Mouse (Mus musculus) CH12.LX (cell line): ENCODE measurements around the gene Chst15. TPM values are rescaled to one million over a fixed set of nuclear protein-coding genes. Genes with fewer than 3 reads are reported as not detected.

ENCODE experiments used
- DNase-seq: peaks from one replicate; pipeline ENCODE4 v3.0.0-alpha.2; 2013; ENCODE audit errors: extremely low read depth
- H3K27ac ChIP-seq: 2 replicates; pipeline ENCODE4 v1.5.1; 2012; ENCODE audit warnings: low read depth, mild to moderate bottlenecking, control low read depth, moderate library complexity; ENCODE audit not compliant: insufficient read depth
- H3K27me3 ChIP-seq: replicated peaks from 2 replicates; pipeline ENCODE3; 2012; ENCODE audit warnings: inconsistent platforms
- H3K36me3 ChIP-seq, 2 experiments: replicated peaks in 1 of 2; 2 replicates each; pipeline versions ENCODE3 to v1.6.1; 2012; ENCODE audit warnings: inconsistent platforms in 1 of 2, low read length in 1 of 2, mild to moderate bottlenecking in 1 of 2, mixed read lengths in 1 of 2, moderate library complexity in 1 of 2; ENCODE audit not compliant: control insufficient read depth in 1 of 2, insufficient read depth in 1 of 2
- H3K4me1 ChIP-seq, 2 experiments: 2 replicates each; pipeline ENCODE4 v1.6.1; 2012; ENCODE audit warnings: inconsistent platforms in 1 of 2, moderate library complexity in 1 of 2; ENCODE audit not compliant: insufficient read depth in 2 of 2, control insufficient read depth in 1 of 2
- H3K4me2 ChIP-seq: 2 replicates; pipeline ENCODE4 v1.6.1; 2012; ENCODE audit warnings: low read depth, mild to moderate bottlenecking, control low read depth; ENCODE audit not compliant: poor library complexity, insufficient read depth, severe bottlenecking
- H3K4me3 ChIP-seq, 3 experiments: fragments of 150-350 bp in 1 of 3; sonication (generic) in 1 of 3; replicated peaks in 1 of 3; 2 replicates each; pipeline versions ENCODE3 to v1.5.1; 2011 to 2012; ENCODE audit warnings: low read depth in 2 of 3, low read length in 2 of 3, mild to moderate bottlenecking in 2 of 3, moderate library complexity in 2 of 3, control low read depth in 1 of 3, improper control_type of control experiment in 1 of 3, inconsistent platforms in 1 of 3, mixed read lengths in 1 of 3; ENCODE audit not compliant: poor library complexity in 1 of 3
- H3K79me2 ChIP-seq: replicated peaks from 2 replicates; pipeline ENCODE4 v1.6.1; 2012; ENCODE audit warnings: mild to moderate bottlenecking, moderate library complexity; ENCODE audit not compliant: control insufficient read depth, poor library complexity, insufficient read depth, severe bottlenecking; ENCODE audit errors: extremely low read depth
- H3K9ac ChIP-seq: 2 replicates; pipeline ENCODE4 v1.6.1; 2012; ENCODE audit warnings: low read depth, mild to moderate bottlenecking, control low read depth, moderate library complexity; ENCODE audit not compliant: insufficient read depth
- H3K9me3 ChIP-seq: replicated peaks from 2 replicates; pipeline ENCODE3; 2012; ENCODE audit warnings: low read length, inconsistent platforms, mixed read lengths
- BHLHE40 ChIP-seq: IDR thresholded peaks from 2 replicates; pipeline ENCODE4 v1.6.1; 2011; ENCODE audit warnings: mild to moderate bottlenecking, low read depth, low read length, improper control_type of control experiment
- CHD2 ChIP-seq: IDR thresholded peaks from 2 replicates; pipeline ENCODE4 v1.6.1; 2011; ENCODE audit warnings: low read length, improper control_type of control experiment
- ELF1 ChIP-seq: IDR thresholded peaks from 2 replicates; pipeline ENCODE4 v1.6.1; 2014; ENCODE audit warnings: low read depth, mild to moderate bottlenecking, inconsistent platforms, low read length, improper control_type of control experiment
- EP300 ChIP-seq: IDR thresholded peaks from 2 replicates; pipeline ENCODE4 v1.6.1; 2011; ENCODE audit warnings: low read length, improper control_type of control experiment
- GABPA ChIP-seq: IDR thresholded peaks from 2 replicates; pipeline ENCODE4 v1.6.1; 2012; ENCODE audit warnings: low read depth, low read length, improper control_type of control experiment, inconsistent platforms; ENCODE audit not compliant: insufficient replicate concordance
- HCFC1 ChIP-seq: IDR thresholded peaks from 2 replicates; pipeline ENCODE4 v1.6.1; 2012; ENCODE audit warnings: low read depth, mild to moderate bottlenecking, inconsistent platforms, low read length, improper control_type of control experiment
- JUN ChIP-seq: IDR thresholded peaks from 2 replicates; pipeline ENCODE4 v1.6.1; 2011; ENCODE audit warnings: low read depth, mild to moderate bottlenecking, low read length, improper control_type of control experiment, moderate library complexity; ENCODE audit not compliant: insufficient read depth
- JUND ChIP-seq: conservative IDR thresholded peaks from 2 replicates; pipeline ENCODE4 v1.6.1; 2011; ENCODE audit warnings: low read depth, low read length, improper control_type of control experiment
- KAT2A ChIP-seq: IDR thresholded peaks from 2 replicates; pipeline ENCODE4 v1.6.1; 2012; ENCODE audit warnings: low read length, improper control_type of control experiment, inconsistent platforms; ENCODE audit not compliant: insufficient replicate concordance
- MAFK ChIP-seq: IDR thresholded peaks from 2 replicates; pipeline ENCODE4 v1.6.1; 2011; ENCODE audit warnings: low read length, improper control_type of control experiment; ENCODE audit not compliant: insufficient replicate concordance
- MEF2A ChIP-seq: IDR thresholded peaks from 2 replicates; pipeline ENCODE4 v1.6.1; 2014; ENCODE audit warnings: low read depth, mild to moderate bottlenecking, inconsistent platforms, low read length, improper control_type of control experiment, borderline replicate concordance
- NRF1 ChIP-seq: IDR thresholded peaks from 2 replicates; pipeline ENCODE4 v1.6.1; 2014; ENCODE audit warnings: low read depth, mild to moderate bottlenecking, inconsistent platforms, low read length, improper control_type of control experiment, moderate library complexity
- POLR2AphosphoS2 ChIP-seq: IDR thresholded peaks from 2 replicates; pipeline ENCODE4 v1.6.1; 2011; ENCODE audit warnings: low read depth, low read length, improper control_type of control experiment
- RAD21 ChIP-seq: IDR thresholded peaks from 2 replicates; pipeline ENCODE4 v1.6.1; 2011; ENCODE audit warnings: low read depth, mild to moderate bottlenecking, low read length, improper control_type of control experiment, moderate library complexity
- SIN3A ChIP-seq: IDR thresholded peaks from 2 replicates; pipeline ENCODE4 v1.6.1; 2012; ENCODE audit warnings: low read length, improper control_type of control experiment, inconsistent platforms
- TBP ChIP-seq: conservative IDR thresholded peaks from 2 replicates; pipeline ENCODE4 v1.6.1; 2011; ENCODE audit warnings: low read depth, low read length, improper control_type of control experiment
- ZNF384 ChIP-seq: IDR thresholded peaks from 2 replicates; pipeline ENCODE4 v1.6.1; 2012; ENCODE audit warnings: low read depth, low read length, improper control_type of control experiment, inconsistent platforms
- dilution Hi-C: fragments of 300-500 bp; cut with MboI; formaldehyde crosslinking; loops from 2 replicates; pipeline ENCODE4 v1.14.3; 2020; ENCODE audit warnings: low sequenced_read_pairs; ENCODE audit not compliant: extremely low pct_unique_long_range_greater_than_20kb, extremely low pct_ligation_motif_present
- in situ Hi-C: fragments of 300-500 bp; cut with MboI; formaldehyde crosslinking; loops from 3 replicates; pipeline ENCODE4 v1.14.3; 2019; ENCODE audit warnings: low sequenced_read_pairs, low pct_ligation_motif_present, low pct_unique_long_range_greater_than_20kb, mixed read lengths
- polyA plus RNA-seq: library from polyadenylated mRNA; unstranded; fragments of >175 nt; gene quantifications from 2 replicates; pipeline ENCODE4 v1.2.1, GENCODE M21; 2012; ENCODE audit warnings: low read depth; ENCODE audit not compliant: insufficient read length
- total RNA-seq, 2 experiments: library from RNA; depleted of rRNA; stranded (reverse); fragments of 300-350 nt in 1 of 2; fragments of >200 nt in 1 of 2; gene quantifications; 2 replicates each; pipeline ENCODE4 v1.2.3; 2012 to 2014

Chst15 gene
- total and polyA plus RNA-seq, 3 experiments = 0.42 to 0.81 (median 0.57) TPM

DNA sequence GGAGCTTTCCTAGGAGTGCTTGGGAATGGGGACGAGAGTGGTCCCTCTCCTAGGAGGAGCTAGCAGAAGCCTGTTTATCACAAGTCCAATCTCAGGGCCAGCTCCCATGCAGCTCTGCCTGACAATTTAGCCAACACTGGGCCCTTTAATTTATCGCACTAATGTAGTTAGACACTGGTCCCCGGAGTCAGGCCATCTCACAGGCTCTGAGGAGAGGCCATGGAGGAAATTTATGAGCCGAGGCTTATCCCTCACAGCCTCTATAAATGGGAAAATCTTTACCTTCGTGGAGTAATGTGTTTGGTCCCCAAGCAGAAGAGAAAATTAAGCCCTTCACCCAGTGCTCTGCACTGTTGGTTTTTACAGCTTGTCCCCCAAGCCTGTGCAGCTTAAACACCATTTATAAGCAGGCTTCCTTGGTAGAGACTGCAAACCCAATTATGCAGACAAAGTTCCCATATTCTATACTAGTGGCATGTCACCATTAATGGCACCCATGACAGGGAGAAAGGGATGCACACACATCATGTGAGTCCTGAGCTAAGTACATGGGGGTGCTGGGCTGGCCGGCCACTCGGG, 18.5 kb downstream of the Chst15 start:
- no peak overlapping the region for H3K4me3 ChIP-seq
- dilution Hi-C loops (no loop called here), in situ Hi-C loops (no loop called here)
- no peak overlapping the region for H3K9ac ChIP-seq
- no peak overlapping the region for H3K4me2 ChIP-seq
- H3K79me2 ChIP-seq = no peaks in the 10 kb centered on the region
- H3K4me1 ChIP-seq = peaks cover 0 to 3% of the 10 kb centered on the region in 2 experiments; a peak in 2 of 4 replicates
- H3K27ac ChIP-seq = no peak overlapping the region
- DNase-seq = no peak
- H3K36me3 ChIP-seq = no peaks in the 10 kb centered on the region
- peaks cover 4% of the 10 kb centered on the region for H3K9me3 ChIP-seq
- no peak for TF ChIP-seq MAFK
- TF ChIP-seq SIN3A = no peak
- no peak for TF ChIP-seq NRF1
- TF ChIP-seq POLR2AphosphoS2 = no peak
- TF ChIP-seq JUND = no peak
- no peak for TF ChIP-seq ELF1
- TF ChIP-seq GABPA = no peak
- TF ChIP-seq EP300 = no peak
- no peak for TF ChIP-seq MEF2A
- TF ChIP-seq TBP = no peak
- TF ChIP-seq RAD21 = no peak
- TF ChIP-seq KAT2A = no peak
- no peak for TF ChIP-seq HCFC1
- no peak for TF ChIP-seq BHLHE40
- H3K27me3 ChIP-seq = peaks cover 30% of the 10 kb centered on the region

DNA sequence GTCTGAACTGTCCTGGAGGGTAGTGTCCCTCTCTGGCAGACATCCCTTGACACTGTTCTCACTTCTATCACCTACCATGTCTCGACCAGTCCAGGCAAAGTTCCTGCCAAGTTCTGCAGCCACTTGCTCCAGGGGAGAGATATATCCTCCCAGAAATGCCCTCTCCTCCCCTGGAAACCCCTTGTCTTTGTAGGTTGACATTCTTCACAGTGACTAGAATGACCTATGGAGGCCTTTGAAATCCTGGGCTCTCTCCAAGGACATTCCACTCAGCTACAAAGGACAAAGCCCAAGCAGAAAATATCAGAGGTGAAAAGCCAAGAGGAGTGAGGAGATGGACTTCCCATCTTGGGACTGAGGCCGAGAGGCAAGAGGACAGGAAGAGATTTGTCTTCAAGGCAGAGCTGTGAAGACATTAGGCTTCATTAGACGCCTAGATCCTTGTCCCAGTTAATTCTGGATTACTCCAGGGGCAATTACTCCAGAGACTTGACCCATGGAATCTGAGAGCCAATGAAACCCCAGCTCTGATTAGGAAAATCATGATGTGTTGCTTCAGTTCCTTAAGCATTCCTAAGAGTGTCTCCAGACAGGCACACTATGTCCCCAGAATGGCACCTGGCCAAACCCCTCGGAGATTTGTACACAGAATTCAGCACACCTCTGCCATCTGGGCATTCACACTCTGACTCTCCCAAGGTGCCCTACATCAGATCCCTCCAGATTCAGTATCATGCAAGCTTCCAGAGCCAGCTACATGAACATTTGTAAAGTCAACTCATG, 20.2 kb downstream of the Chst15 start:
- TF ChIP-seq HCFC1 (no peak), BHLHE40 (no peak), CHD2 (no peak), NRF1 (no peak), JUN (no peak), GABPA (no peak), ZNF384 (no peak)
- Histone ChIP-seq H3K4me1 (no peaks in the 10 kb centered on the region), H3K27me3 (peaks cover 33% of the 10 kb centered on the region), H3K4me2 (no peak overlapping the region), H3K9me3 (peaks cover 4% of the 10 kb centered on the region), H3K27ac (no peak overlapping the region), H3K9ac (no peak overlapping the region), H3K79me2 (no peaks in the 10 kb centered on the region), H3K4me3 (no peak overlapping the region), H3K36me3 (no peaks in the 10 kb centered on the region)
- in situ Hi-C loops = no loop called here
- dilution Hi-C loops = no loop called here
- no peak for DNase-seq
